Mouse (Mus musculus) CH12.LX (cell line): Measurements from ENCODE around the gene Olfr1499. TPM values are rescaled to one million over a fixed set of nuclear protein-coding genes. Genes with fewer than 3 reads are reported as not detected.

Experiments
- polyA plus RNA-seq: library from polyadenylated mRNA; unstranded; fragments of >175 nt; gene quantifications from 2 replicates; pipeline ENCODE4 v1.2.1, GENCODE M21; 2012; ENCODE audit warnings: low read depth; ENCODE audit not compliant: insufficient read length
- total RNA-seq, 2 experiments: library from RNA; depleted of rRNA; stranded (reverse); fragments of 300-350 nt in 1 of 2; fragments of >200 nt in 1 of 2; gene quantifications; 2 replicates each; pipeline ENCODE4 v1.2.3; 2012 to 2014

Olfr1499 gene
- total and polyA plus RNA-seq, 3 experiments, result not detected

Other genes with a start within 250 kb of the Olfr1499 start
- gene Olfr1484, start 235.9 kb downstream of the Olfr1499 start, total RNA-seq (2012; rRNA removed), result not detected in 2 replicates
- not detected in 2 replicates for gene Olfr1484, start 235.9 kb downstream of the Olfr1499 start, total RNA-seq (2014; rRNA removed)
- gene Olfr1484, start 235.9 kb downstream of the Olfr1499 start, polyA plus RNA-seq, result not detected in 2 replicates
- gene Olfr1487, start 202.1 kb downstream of the Olfr1499 start, total RNA-seq (2012; rRNA removed), result not detected in 2 replicates
- gene Olfr1487, start 202.1 kb downstream of the Olfr1499 start, total RNA-seq (2014; rRNA removed), result not detected in 2 replicates
- not detected in 2 replicates for gene Olfr1487, start 202.1 kb downstream of the Olfr1499 start, polyA plus RNA-seq
- gene Olfr1489, start 187.8 kb downstream of the Olfr1499 start, total RNA-seq (2012; rRNA removed), result not detected in 2 replicates
- gene Olfr1489, start 187.8 kb downstream of the Olfr1499 start, total RNA-seq (2014; rRNA removed), result not detected in 2 replicates
- not detected in 2 replicates for gene Olfr1489, start 187.8 kb downstream of the Olfr1499 start, polyA plus RNA-seq
- not detected in 2 replicates for gene Olfr1490, start 168.4 kb downstream of the Olfr1499 start, total RNA-seq (2012; rRNA removed)
- not detected in 2 replicates for gene Olfr1490, start 168.4 kb downstream of the Olfr1499 start, total RNA-seq (2014; rRNA removed)
- gene Olfr1490, start 168.4 kb downstream of the Olfr1499 start, polyA plus RNA-seq, result not detected in 2 replicates
- not detected in 2 replicates for gene Olfr1491, start 122.2 kb downstream of the Olfr1499 start, total RNA-seq (2012; rRNA removed)
- gene Olfr1491, start 122.2 kb downstream of the Olfr1499 start, total RNA-seq (2014; rRNA removed), result not detected in 2 replicates
- gene Olfr1491, start 122.2 kb downstream of the Olfr1499 start, polyA plus RNA-seq, result not detected in 2 replicates
- not detected in 2 replicates for gene Olfr1493-ps1, start 96.2 kb downstream of the Olfr1499 start, total RNA-seq (2012; rRNA removed)
- gene Olfr1493-ps1, start 96.2 kb downstream of the Olfr1499 start, total RNA-seq (2014; rRNA removed), result not detected in 2 replicates
- gene Olfr1493-ps1, start 96.2 kb downstream of the Olfr1499 start, polyA plus RNA-seq, result not detected in 2 replicates
- gene Olfr1494, start 79.7 kb downstream of the Olfr1499 start, total RNA-seq (2012; rRNA removed), result not detected in 2 replicates
- not detected in 2 replicates for gene Olfr1494, start 79.7 kb downstream of the Olfr1499 start, total RNA-seq (2014; rRNA removed)
- gene Olfr1494, start 79.7 kb downstream of the Olfr1499 start, polyA plus RNA-seq, result not detected in 2 replicates
- gene Olfr1495, start 54.8 kb downstream of the Olfr1499 start, total RNA-seq (2012; rRNA removed), result not detected in 2 replicates
- gene Olfr1495, start 54.8 kb downstream of the Olfr1499 start, total RNA-seq (2014; rRNA removed), result not detected in 2 replicates
- gene Olfr1495, start 54.8 kb downstream of the Olfr1499 start, polyA plus RNA-seq, result not detected in 2 replicates
- not detected in 2 replicates for gene Olfr1496, start 41.6 kb downstream of the Olfr1499 start, total RNA-seq (2012; rRNA removed)
- gene Olfr1496, start 41.6 kb downstream of the Olfr1499 start, total RNA-seq (2014; rRNA removed), result not detected in 2 replicates
- gene Olfr1496, start 41.6 kb downstream of the Olfr1499 start, polyA plus RNA-seq, result not detected in 2 replicates
- gene Olfr1497, start 21.2 kb downstream of the Olfr1499 start, total RNA-seq (2012; rRNA removed), result not detected in 2 replicates
- not detected in 2 replicates for gene Olfr1497, start 21.2 kb downstream of the Olfr1499 start, total RNA-seq (2014; rRNA removed)
- not detected in 2 replicates for gene Olfr1497, start 21.2 kb downstream of the Olfr1499 start, polyA plus RNA-seq
- not detected in 2 replicates for gene Olfr1500, start 11.0 kb upstream of the Olfr1499 start, total RNA-seq (2012; rRNA removed)
- not detected in 2 replicates for gene Olfr1500, start 11.0 kb upstream of the Olfr1499 start, total RNA-seq (2014; rRNA removed)
- not detected in 2 replicates for gene Olfr1500, start 11.0 kb upstream of the Olfr1499 start, polyA plus RNA-seq
- not detected in 2 replicates for gene Olfr1501, start 31.2 kb upstream of the Olfr1499 start, total RNA-seq (2012; rRNA removed)
- not detected in 2 replicates for gene Olfr1501, start 31.2 kb upstream of the Olfr1499 start, total RNA-seq (2014; rRNA removed)
- not detected in 2 replicates for gene Olfr1501, start 31.2 kb upstream of the Olfr1499 start, polyA plus RNA-seq
- gene Olfr1502, start 42.3 kb upstream of the Olfr1499 start, total RNA-seq (2012; rRNA removed), result not detected in 2 replicates
- gene Olfr1502, start 42.3 kb upstream of the Olfr1499 start, total RNA-seq (2014; rRNA removed), result not detected in 2 replicates
- gene Olfr1502, start 42.3 kb upstream of the Olfr1499 start, polyA plus RNA-seq, result not detected in 2 replicates
- not detected in 2 replicates for gene Olfr1504, start 78.5 kb upstream of the Olfr1499 start, total RNA-seq (2012; rRNA removed)
- not detected in 2 replicates for gene Olfr1504, start 78.5 kb upstream of the Olfr1499 start, total RNA-seq (2014; rRNA removed)
- not detected in 2 replicates for gene Olfr1504, start 78.5 kb upstream of the Olfr1499 start, polyA plus RNA-seq
- not detected in 2 replicates for gene Olfr1505, start 94.1 kb upstream of the Olfr1499 start, total RNA-seq (2012; rRNA removed)
- not detected in 2 replicates for gene Olfr1505, start 94.1 kb upstream of the Olfr1499 start, total RNA-seq (2014; rRNA removed)
- gene Olfr1505, start 94.1 kb upstream of the Olfr1499 start, polyA plus RNA-seq, result not detected in 2 replicates